Mouse (Mus musculus): ENCODE results near the gene Phf14.

Phf14 gene

GRCm38 (mm10) chr6:12020738-12021137 is 113.1 kb downstream of the Phf14 start:
- no peak for DNase-seq (ENCODE audit: low spot score in 2 of 2)

- no peak for DNase-seq (ENCODE audit: low spot score in 2 of 2)
These were observed 113.9 kb downstream of the Phf14 start for GRCm38 (mm10) chr6:12021480-12021879.

GRCm38 (mm10) chr6:12023395-12023794 is 115.8 kb downstream of the Phf14 start:
- no peak for DNase-seq (ENCODE audit: low spot score in 2 of 2)

- no peak for DNase-seq (ENCODE audit: low spot score in 2 of 2)
These were observed 119.4 kb downstream of the Phf14 start for GRCm38 (mm10) chr6:12026804-12027537.

- DNase-seq (ENCODE audit: low spot score in 2 of 2): no peak
These were observed 127.0 kb downstream of the Phf14 start for GRCm38 (mm10) chr6:12034561-12034960.

- no peak for DNase-seq (ENCODE audit: low spot score in 2 of 2)
These were observed 130.7 kb downstream of the Phf14 start for GRCm38 (mm10) chr6:12038268-12038667.

GRCm38 (mm10) chr6:12052884-12053283 is 145.3 kb downstream of the Phf14 start:
- DNase-seq (ENCODE audit: low spot score in 2 of 2): no peak

GRCm38 (mm10) chr6:12054149-12054548 is 146.5 kb downstream of the Phf14 start:
- no peak for DNase-seq (ENCODE audit: low spot score in 2 of 2)

GRCm38 (mm10) chr6:12058717-12059116 is 151.1 kb downstream of the Phf14 start:
- DNase-seq (ENCODE audit: low spot score in 2 of 2): no peak

- DNase-seq (ENCODE audit: low spot score in 2 of 2): no peak
These were observed 152.4 kb downstream of the Phf14 start for GRCm38 (mm10) chr6:12059971-12060370.

- no peak for DNase-seq (ENCODE audit: low spot score in 2 of 2)
These were observed 153.0 kb downstream of the Phf14 start for GRCm38 (mm10) chr6:12060452-12061140.

- no peak for DNase-seq (ENCODE audit: low spot score in 2 of 2)
These were observed 160.3 kb downstream of the Phf14 start for GRCm38 (mm10) chr6:12067956-12068355.

GRCm38 (mm10) chr6:12069357-12069756 is 161.7 kb downstream of the Phf14 start:
- DNase-seq (ENCODE audit: low spot score in 2 of 2): no peak

- DNase-seq (ENCODE audit: low spot score in 2 of 2): no peak
These were observed 167.0 kb downstream of the Phf14 start for GRCm38 (mm10) chr6:12074599-12074998.

GRCm38 (mm10) chr6:12077338-12077737 is 169.7 kb downstream of the Phf14 start:
- DNase-seq (ENCODE audit: low spot score in 2 of 2): no peak

- DNase-seq (ENCODE audit: low spot score in 2 of 2): no peak
These were observed 170.4 kb downstream of the Phf14 start for GRCm38 (mm10) chr6:12077880-12078618.

GRCm38 (mm10) chr6:12079260-12079659 is 171.7 kb downstream of the Phf14 start:
- DNase-seq (ENCODE audit: low spot score in 2 of 2): no peak

GRCm38 (mm10) chr6:12080423-12080822 is 172.8 kb downstream of the Phf14 start:
- no peak for DNase-seq (ENCODE audit: low spot score in 2 of 2)

GRCm38 (mm10) chr6:12081722-12082121 is 174.1 kb downstream of the Phf14 start:
- no peak for DNase-seq (ENCODE audit: low spot score in 2 of 2)

- DNase-seq (ENCODE audit: low spot score in 2 of 2): no peak
These were observed 174.5 kb downstream of the Phf14 start for GRCm38 (mm10) chr6:12082125-12082524.

GRCm38 (mm10) chr6:12082531-12083216 is 175.1 kb downstream of the Phf14 start:
- no peak for DNase-seq (ENCODE audit: low spot score in 2 of 2)

- no peak for DNase-seq (ENCODE audit: low spot score in 2 of 2)
These were observed 177.1 kb downstream of the Phf14 start for GRCm38 (mm10) chr6:12084721-12085120.
